Mouse (Mus musculus): Measurements from ENCODE around the gene BC034090.

BC034090 gene

GRCm38 (mm10) chr1:155241701-155242487 is 2.4 kb downstream of the BC034090 start:
- no peak for DNase-seq

DNA sequence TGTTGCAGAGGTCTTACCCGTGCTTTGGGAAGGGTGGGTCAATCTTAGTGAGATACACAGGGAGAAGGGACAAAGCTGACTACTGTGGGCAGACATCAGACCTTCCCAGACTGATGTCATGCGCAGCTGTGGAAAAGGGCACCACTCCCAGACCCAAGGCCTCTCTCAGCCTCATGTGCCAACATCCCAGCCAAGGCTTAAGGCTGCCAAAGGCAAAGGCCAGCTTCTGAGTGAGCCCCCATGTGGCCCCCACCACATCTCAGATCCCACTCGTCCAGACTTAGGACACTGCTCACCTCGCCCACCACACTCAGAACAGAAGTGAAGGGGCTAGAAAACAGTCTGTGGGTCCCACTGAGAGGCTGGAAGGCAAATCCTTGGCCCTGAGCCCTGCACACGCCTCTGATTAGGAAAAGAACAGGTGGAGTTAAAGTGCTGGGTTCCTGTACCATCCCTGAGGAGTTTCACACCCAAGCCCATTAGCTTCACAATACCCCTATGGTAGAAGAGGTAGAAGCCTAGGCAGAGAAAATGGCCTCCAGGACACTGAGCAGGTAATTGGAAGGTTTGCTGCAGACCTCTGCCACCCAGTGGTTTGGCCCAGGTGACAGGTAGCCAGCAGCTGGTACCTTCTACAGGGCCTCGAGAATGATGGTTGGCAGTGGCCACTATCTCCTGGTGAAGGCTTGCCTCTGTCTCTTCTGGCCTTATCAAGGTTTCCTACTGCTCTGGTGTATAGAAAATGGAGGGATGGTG is 4.1 kb downstream of the BC034090 start:
- DNase-seq = no peak

GRCm38 (mm10) chr1:155239169-155239568 is 5.1 kb downstream of the BC034090 start:
- DNase-seq = no peak

GRCm38 (mm10) chr1:155238126-155238525 is 6.1 kb downstream of the BC034090 start:
- DNase-seq = no peak

GRCm38 (mm10) chr1:155237390-155237789 is 6.9 kb downstream of the BC034090 start:
- no peak for DNase-seq

- DNase-seq = no peak
Measured at GRCm38 (mm10) chr1:155236306-155237024, 7.8 kb downstream of the BC034090 start.

DNA sequence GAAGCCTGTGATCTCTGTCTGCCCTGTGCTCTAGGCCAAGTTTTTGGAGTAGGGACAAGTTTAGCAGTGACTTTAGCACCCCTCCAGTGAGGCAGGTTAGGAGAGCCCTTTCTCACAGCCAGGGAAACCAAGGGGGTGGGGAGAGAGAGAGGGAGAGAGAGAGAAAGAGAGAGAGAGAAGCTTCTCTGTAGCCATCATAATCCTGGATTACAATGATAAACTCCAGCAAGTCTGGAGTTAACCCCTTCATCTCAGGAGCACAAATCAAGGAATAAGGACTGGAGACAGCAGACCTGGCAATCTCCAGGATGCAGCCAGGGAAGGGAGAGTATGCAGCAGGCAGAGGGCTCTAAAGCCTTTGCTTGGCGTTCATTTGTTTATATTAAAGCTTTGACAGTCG is 8.6 kb downstream of the BC034090 start:
- DNase-seq = no peak

- DNase-seq = peak; percentile 70
Measured at GRCm38 (mm10) chr1:155233931-155234607, 10.2 kb downstream of the BC034090 start.

DNA sequence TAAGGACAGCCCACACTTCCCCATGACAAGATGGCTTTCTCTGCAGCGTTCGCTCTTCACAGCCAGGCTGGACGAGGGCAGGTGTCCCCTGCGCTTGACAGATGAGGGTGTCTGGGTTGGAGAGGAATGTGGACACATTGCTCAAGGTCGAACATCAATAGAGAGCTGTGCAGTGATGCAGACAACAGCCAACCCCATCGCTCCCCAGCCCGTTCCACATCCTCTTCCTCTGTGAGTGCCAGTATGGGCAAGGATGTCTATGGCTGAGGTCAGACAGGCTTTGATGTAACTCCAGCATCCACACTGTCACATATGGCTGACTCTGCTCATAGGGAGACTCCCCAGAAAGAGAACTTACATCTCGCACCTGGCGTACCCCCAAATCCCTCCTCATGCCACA is 10.9 kb downstream of the BC034090 start:
- no peak for DNase-seq

- no peak for DNase-seq
Measured at GRCm38 (mm10) chr1:155232786-155233185, 11.5 kb downstream of the BC034090 start.

DNA sequence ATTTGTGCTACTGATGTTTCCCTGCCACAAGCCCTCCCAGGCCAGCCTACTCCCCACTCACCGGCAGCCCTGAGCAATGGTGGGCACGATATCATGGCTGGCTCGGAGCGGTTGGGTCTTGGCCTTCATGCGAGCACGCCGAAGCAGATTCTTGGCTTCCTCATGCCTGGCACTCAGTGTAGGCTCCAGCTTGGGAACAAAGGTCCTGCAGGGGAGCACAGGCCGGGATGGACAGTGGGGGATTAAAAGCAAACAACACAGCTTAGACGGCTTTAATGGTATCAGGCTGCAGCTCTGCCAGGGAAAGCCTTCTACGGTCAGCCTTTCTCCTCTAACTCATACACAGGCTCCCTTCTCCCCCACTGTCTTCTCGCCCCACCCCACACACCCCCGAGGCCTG is 11.9 kb downstream of the BC034090 start:
- DNase-seq = no peak

GRCm38 (mm10) chr1:155229464-155230411 is 14.5 kb downstream of the BC034090 start:
- DNase-seq = no peak

DNA sequence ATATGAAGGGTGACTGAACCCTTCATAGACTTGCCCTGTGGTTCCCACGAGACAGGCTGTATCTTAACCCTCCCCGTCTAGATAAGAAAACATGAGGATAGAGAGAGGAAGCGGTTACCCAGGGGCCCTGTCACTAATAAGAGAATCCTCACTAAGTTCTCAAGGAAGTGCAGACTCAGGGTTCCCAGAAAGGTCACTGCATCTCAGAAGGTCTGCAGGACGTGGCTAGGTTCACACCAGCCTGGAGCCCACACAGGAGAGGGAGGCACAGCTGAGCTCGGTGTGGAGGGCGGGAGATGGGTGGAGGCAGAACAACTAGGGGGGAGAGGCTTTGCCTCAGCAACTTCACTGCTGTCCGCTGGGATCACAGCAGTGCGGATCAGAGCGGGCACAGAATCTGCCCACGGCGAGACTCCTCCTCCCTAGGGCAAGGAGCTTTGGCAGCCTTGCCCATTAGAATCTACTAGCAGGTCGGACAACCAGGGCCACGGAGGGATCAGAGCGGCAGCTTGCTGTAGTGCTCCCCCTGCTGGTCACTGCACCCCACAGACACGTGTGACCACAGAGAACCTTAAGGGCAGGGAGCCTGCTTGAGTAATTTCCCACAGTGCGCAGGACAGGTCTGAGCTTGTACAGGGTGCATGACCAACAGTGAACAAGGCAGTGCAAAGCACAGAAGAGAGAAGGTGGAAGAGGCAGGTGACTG is 20.2 kb downstream of the BC034090 start:
- peak; percentile 84 for DNase-seq

- peak; percentile 50 for DNase-seq
Measured at GRCm38 (mm10) chr1:155223036-155223435, 21.2 kb downstream of the BC034090 start.

GRCm38 (mm10) chr1:155222101-155222669 is 22.1 kb downstream of the BC034090 start:
- DNase-seq = no peak

GRCm38 (mm10) chr1:155218924-155219323 is 25.3 kb downstream of the BC034090 start:
- no peak for DNase-seq

DNA sequence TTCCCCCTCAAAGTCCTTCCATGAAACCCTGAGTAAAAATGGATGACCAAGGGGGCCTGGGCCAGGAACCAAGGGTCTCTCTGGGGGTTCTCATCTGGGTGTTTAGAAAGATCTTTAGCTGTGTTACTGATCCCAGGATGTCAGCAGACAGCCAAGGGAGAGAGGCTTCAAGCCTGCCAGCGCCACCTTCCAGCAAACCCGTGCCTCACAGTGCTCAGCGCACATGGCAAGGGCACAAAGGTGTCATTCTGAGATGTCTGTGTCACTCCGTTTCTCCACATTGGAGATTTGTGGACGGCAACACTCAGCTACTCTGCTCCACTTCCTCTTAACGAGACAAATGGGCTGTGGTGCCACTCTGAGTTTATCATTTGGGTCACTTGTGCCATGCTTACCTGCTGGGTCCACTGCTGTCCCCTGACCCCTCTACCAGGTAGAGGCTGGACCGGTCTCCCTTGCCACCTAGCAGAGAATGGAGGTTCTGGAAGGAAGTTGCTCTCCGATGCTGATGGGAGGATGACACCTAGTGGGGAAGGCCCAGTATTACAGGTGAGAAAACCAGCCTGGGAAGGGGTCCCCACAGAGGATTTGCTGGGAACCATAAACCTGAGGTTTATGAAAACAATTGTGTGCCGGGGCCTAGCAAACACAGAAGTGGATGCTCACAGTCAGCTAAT is 26.2 kb downstream of the BC034090 start:
- peak; percentile 80 for DNase-seq

GRCm38 (mm10) chr1:155216844-155217243 is 27.4 kb downstream of the BC034090 start:
- DNase-seq = no peak

- no peak for DNase-seq
Measured at GRCm38 (mm10) chr1:155216313-155216712, 27.9 kb downstream of the BC034090 start.

Measured in thymus, postnatal 25 days (tissue).